Mouse (Mus musculus): ENCODE results near the gene Ccnd3. TPM values are rescaled to one million over a fixed set of nuclear protein-coding genes. Genes with fewer than 3 reads are reported as not detected.

Ccnd3 gene
- polyA plus RNA-seq, 1 experiment from 2014 or later: 294 TPM

DNA sequence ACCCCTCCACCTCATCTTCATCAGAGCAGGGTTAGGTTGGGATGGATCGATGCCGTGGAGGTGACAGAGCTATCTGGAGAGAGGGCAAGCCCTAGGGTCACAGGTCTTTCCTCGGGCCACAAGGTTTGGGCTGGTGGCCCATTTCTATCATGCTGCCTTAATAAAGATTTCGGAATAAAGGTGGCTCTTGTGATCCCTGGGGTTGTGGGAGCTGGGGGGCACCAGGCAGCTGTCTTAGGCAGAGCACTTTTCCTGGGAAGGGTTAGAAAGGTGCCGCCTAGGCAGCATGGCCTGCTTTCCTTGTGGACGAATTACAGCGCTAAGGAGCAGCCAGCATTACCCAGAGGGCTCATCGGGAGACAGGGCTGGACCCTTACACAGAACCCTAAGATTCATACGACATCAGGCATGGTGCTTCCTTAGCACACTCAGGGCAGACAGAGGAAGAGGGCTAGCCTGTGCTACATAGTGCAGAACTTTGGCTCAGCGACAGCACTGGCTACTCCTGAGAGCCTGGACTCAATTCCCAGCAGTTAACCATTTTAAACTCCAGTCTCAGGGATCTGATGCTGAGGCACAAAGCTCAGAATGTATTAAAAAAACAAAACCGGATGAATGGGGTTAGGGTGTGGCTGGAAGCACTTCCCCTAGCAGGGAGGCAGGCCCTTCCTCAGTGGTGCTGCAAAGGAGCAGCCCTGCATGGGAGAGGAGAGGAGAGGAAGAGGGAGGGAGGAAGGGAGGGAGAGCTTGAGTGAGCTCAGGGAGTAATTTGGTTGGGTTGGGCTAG lies 94.9 kb downstream of the Ccnd3 start:
- Histone ChIP-seq H3K27ac (peak overlapping the region; percentile 81), H3K9ac (no peak overlapping the region), H3K36me3 (peaks cover 79% of the 10 kb centered on the region), H3K4me2 (no peak overlapping the region), H3K4me1 (peaks cover 53% of the 10 kb centered on the region), H3K9me3 (replicated peaks) (no peaks in the 10 kb centered on the region), H3K4me3 (replicated peaks) (no peak overlapping the region), H3K27me3 (no peaks in the 10 kb centered on the region)
- WGBS: 71% methylated on average over 11 of the region's 11 CpGs
- no peak for ATAC-seq (replicated peaks; ENCODE audit: low FRiP score)

DNA sequence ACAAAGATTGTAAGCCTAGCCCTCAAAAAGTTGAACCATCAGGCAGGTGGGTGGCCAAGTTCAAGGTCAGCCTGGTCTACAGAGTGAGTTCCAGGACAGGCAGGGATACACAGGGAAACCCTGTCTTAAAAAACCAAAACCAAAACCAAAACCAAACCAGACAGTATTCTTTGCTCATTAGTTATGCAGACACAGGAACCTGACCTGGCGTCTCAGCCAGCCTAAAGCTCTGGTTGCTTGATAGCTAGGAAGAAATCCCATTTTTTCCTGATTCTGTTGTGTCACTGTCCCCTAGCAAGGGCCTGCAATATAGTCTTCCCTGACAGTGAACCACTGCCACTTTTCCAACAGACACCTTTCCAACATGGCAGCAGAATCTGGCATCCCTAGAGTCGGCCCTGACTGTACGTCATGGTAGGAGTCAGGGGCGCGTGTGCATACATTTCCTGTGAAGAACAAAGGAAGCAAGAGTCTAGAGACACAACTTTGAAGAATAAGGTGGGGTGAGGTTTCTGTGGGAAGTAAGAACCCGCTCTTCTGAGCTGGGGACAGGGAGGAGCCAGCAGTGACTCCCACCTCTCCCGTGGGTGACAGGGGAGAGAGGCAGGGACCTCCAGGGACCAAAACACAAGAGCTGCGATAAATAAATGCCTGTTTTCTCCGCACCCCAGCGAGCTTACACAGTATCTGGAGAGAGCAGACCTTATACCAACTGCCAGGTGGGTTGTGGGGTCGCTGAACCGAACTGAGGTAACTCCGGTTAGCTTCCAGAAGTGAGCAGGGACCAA lies 95.9 kb downstream of the Ccnd3 start:
- no peak overlapping the region for H3K4me2 ChIP-seq
- peaks cover 90% of the 10 kb centered on the region for H3K36me3 ChIP-seq
- no peaks in the 10 kb centered on the region for H3K9me3 ChIP-seq (replicated peaks)
- H3K27me3 ChIP-seq: no peaks in the 10 kb centered on the region
- H3K27ac ChIP-seq: peak overlapping the region; percentile 81
- H3K9ac ChIP-seq: no peak overlapping the region
- ATAC-seq (replicated peaks; ENCODE audit: low FRiP score): no peak
- H3K4me3 ChIP-seq (replicated peaks): no peak overlapping the region
- H3K4me1 ChIP-seq: peaks cover 42% of the 10 kb centered on the region
- 85% methylated on average over 13 of the region's 13 CpGs for WGBS

- 89% methylated on average over 10 of the region's 10 CpGs for WGBS
- Histone ChIP-seq H3K9ac (no peak overlapping the region), H3K4me2 (no peak overlapping the region), H3K4me1 (peaks cover 36% of the 10 kb centered on the region), H3K4me3 (replicated peaks) (no peak overlapping the region), H3K27me3 (no peaks in the 10 kb centered on the region), H3K36me3 (peaks cover 95% of the 10 kb centered on the region), H3K27ac (peak overlapping the region; percentile 81), H3K9me3 (replicated peaks) (no peaks in the 10 kb centered on the region)
- no peak for ATAC-seq (replicated peaks; ENCODE audit: low FRiP score)
Measured at GRCm38 (mm10) chr17:47601389-47601755, 96.5 kb downstream of the Ccnd3 start.

- no peak for ATAC-seq (replicated peaks; ENCODE audit: low FRiP score)
- H3K4me1 ChIP-seq: peaks cover 27% of the 10 kb centered on the region
- H3K4me3 ChIP-seq (replicated peaks): no peak overlapping the region
- no peaks in the 10 kb centered on the region for H3K27me3 ChIP-seq
- WGBS: 91% methylated on average over 11 of the region's 11 CpGs
- no peak overlapping the region for H3K9ac ChIP-seq
- H3K36me3 ChIP-seq: peaks cover 97% of the 10 kb centered on the region
- H3K4me2 ChIP-seq: no peak overlapping the region
- no peak overlapping the region for H3K27ac ChIP-seq
- H3K9me3 ChIP-seq (replicated peaks): no peaks in the 10 kb centered on the region
Measured at GRCm38 (mm10) chr17:47602289-47602688, 97.4 kb downstream of the Ccnd3 start.

DNA sequence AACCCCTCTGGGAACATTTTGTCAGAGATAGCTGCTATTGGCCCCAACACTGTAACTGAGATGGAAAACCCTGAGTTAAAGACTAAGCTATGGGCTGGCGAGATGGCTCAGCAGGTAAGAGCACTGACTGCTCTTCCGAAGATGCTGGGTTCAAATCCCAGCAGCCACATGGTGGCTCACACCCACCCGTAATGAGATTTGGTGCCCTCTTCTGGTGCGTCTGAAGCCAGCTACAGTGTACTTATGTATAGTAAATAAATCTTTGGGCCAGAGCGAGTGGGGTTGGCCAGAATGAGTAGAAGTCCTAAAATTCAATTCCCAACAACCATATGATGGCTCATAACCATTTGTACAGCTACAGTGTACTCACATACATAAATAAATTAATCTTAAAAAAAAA lies 101.4 kb downstream of the Ccnd3 start:
- Histone ChIP-seq H3K9ac (no peak overlapping the region), H3K27ac (no peak overlapping the region), H3K4me3 (replicated peaks) (no peak overlapping the region), H3K36me3 (peaks cover 78% of the 10 kb centered on the region), H3K9me3 (replicated peaks) (no peaks in the 10 kb centered on the region), H3K27me3 (no peaks in the 10 kb centered on the region), H3K4me2 (no peak overlapping the region), H3K4me1 (peaks cover 12% of the 10 kb centered on the region)
- ATAC-seq (replicated peaks; ENCODE audit: low FRiP score): no peak
- WGBS: 75% methylated on average over 5 of the region's 5 CpGs

- H3K4me2 ChIP-seq: no peak overlapping the region
- ATAC-seq (replicated peaks; ENCODE audit: low FRiP score): no peak
- peaks cover 25% of the 10 kb centered on the region for H3K4me1 ChIP-seq
- 93% methylated on average over 4 of the region's 4 CpGs for WGBS
- H3K36me3 ChIP-seq: peaks cover 59% of the 10 kb centered on the region
- no peaks in the 10 kb centered on the region for H3K27me3 ChIP-seq
- H3K9me3 ChIP-seq (replicated peaks): no peaks in the 10 kb centered on the region
- H3K4me3 ChIP-seq (replicated peaks): 0 out of 2 replicates have a peak overlapping the region, but pooled peaks have one; percentile 81
- H3K9ac ChIP-seq: no peak overlapping the region
- no peak overlapping the region for H3K27ac ChIP-seq
Measured at GRCm38 (mm10) chr17:47609182-47609581, 104.3 kb downstream of the Ccnd3 start.

- peaks cover 25% of the 10 kb centered on the region for H3K4me1 ChIP-seq
- H3K27me3 ChIP-seq: no peaks in the 10 kb centered on the region
- H3K36me3 ChIP-seq: peaks cover 56% of the 10 kb centered on the region
- H3K4me3 ChIP-seq (replicated peaks): peak within 1 kb of the TSS; percentile 81
- under 1% methylated on average over 59 of the region's 59 CpGs for WGBS
- H3K27ac ChIP-seq: peak within 1 kb of the TSS; percentile 82
- peak within 1 kb of the TSS; percentile 88 for H3K9ac ChIP-seq
- H3K4me2 ChIP-seq: peak within 1 kb of the TSS; percentile 87
- peak; percentile 94 for ATAC-seq (replicated peaks; ENCODE audit: low FRiP score)
- no peaks in the 10 kb centered on the region for H3K9me3 ChIP-seq (replicated peaks)
Measured at GRCm38 (mm10) chr17:47610849-47611660, 106.2 kb downstream of the Ccnd3 start, which contains the start of the genes Bysl, Med20 and Gm20517. Bysl (minus strand) TSS chr17:47611492. Med20 (plus strand) TSS chr17:47611582. Gm20517 (plus strand) TSS chr17:47611589.

DNA sequence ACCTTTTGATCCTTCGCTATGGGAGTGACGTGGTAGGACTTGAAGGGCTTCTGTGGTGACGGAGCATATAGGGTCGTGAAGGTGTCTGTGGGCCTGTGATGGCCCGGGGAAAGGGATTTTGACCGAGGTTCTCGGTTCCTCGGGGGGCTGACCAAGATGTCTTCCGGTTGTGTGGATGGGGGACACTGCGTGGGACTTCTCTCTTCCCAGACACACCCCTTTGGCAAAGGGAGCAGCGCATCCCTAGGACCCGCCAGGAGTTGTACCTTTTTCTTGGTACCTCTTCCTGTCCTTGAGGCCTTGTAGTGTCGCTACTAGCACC lies 106.8 kb downstream of the Ccnd3 start:
- WGBS: under 1% methylated on average over 13 of the region's 13 CpGs
- peak overlapping the region; percentile 88 for H3K9ac ChIP-seq
- H3K27ac ChIP-seq: peak overlapping the region; percentile 82
- H3K27me3 ChIP-seq: no peaks in the 10 kb centered on the region
- peak overlapping the region; percentile 81 for H3K4me3 ChIP-seq (replicated peaks)
- peak overlapping the region; percentile 87 for H3K4me2 ChIP-seq
- H3K9me3 ChIP-seq (replicated peaks): no peaks in the 10 kb centered on the region
- ATAC-seq (replicated peaks; ENCODE audit: low FRiP score): no peak
- H3K4me1 ChIP-seq: peaks cover 25% of the 10 kb centered on the region
- H3K36me3 ChIP-seq: peaks cover 56% of the 10 kb centered on the region

GRCm38 (mm10) chr17:47614018-47614417 lies 109.2 kb downstream of the Ccnd3 start:
- Histone ChIP-seq H3K9ac (no peak overlapping the region), H3K4me1 (peaks cover 25% of the 10 kb centered on the region), H3K4me2 (no peak overlapping the region), H3K9me3 (replicated peaks) (no peaks in the 10 kb centered on the region), H3K27me3 (no peaks in the 10 kb centered on the region), H3K36me3 (peaks cover 56% of the 10 kb centered on the region), H3K27ac (no peak overlapping the region), H3K4me3 (replicated peaks) (no peak overlapping the region)
- ATAC-seq (replicated peaks; ENCODE audit: low FRiP score): no peak
- 96% methylated on average over 1 of the region's 1 CpGs for WGBS

GRCm38 (mm10) chr17:47616119-47616518 lies 111.3 kb downstream of the Ccnd3 start:
- H3K27me3 ChIP-seq: no peaks in the 10 kb centered on the region
- H3K4me1 ChIP-seq: peaks cover 13% of the 10 kb centered on the region
- no peaks in the 10 kb centered on the region for H3K9me3 ChIP-seq (replicated peaks)
- H3K27ac ChIP-seq: no peak overlapping the region
- H3K4me3 ChIP-seq (replicated peaks): no peak overlapping the region
- H3K36me3 ChIP-seq: peaks cover 73% of the 10 kb centered on the region
- 94% methylated on average over 8 of the region's 8 CpGs for WGBS
- H3K9ac ChIP-seq: no peak overlapping the region
- H3K4me2 ChIP-seq: no peak overlapping the region
- ATAC-seq (replicated peaks; ENCODE audit: low FRiP score): no peak

DNA sequence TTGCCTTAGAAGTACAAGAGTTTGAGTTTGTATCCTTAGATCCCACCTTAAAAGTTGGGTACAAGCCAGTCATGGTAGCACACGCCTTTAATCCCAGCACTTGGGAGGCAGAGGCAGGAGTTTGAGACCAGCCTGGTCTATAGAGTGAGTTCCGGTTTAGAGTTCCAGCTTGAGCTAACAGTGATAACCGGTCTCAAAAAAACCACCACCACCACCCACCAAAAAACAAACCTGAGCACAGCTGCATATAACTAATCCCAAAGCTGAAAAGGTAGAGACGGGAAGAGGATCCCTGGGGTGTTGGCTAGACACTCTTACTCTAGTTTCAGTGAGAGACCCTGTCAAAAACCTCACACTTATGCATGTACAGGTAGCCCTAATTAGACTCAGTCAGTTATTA lies 111.8 kb downstream of the Ccnd3 start:
- Histone ChIP-seq H3K4me1 (peaks cover 13% of the 10 kb centered on the region), H3K4me3 (replicated peaks) (no peak overlapping the region), H3K4me2 (no peak overlapping the region), H3K9me3 (replicated peaks) (no peaks in the 10 kb centered on the region), H3K27me3 (no peaks in the 10 kb centered on the region), H3K9ac (no peak overlapping the region), H3K36me3 (peaks cover 78% of the 10 kb centered on the region), H3K27ac (no peak overlapping the region)
- WGBS: 89% methylated on average over 4 of the region's 4 CpGs
- ATAC-seq (replicated peaks; ENCODE audit: low FRiP score): no peak

Measured in kidney, embryonic 15.5 days (tissue).